In the genomic region with DNA sequence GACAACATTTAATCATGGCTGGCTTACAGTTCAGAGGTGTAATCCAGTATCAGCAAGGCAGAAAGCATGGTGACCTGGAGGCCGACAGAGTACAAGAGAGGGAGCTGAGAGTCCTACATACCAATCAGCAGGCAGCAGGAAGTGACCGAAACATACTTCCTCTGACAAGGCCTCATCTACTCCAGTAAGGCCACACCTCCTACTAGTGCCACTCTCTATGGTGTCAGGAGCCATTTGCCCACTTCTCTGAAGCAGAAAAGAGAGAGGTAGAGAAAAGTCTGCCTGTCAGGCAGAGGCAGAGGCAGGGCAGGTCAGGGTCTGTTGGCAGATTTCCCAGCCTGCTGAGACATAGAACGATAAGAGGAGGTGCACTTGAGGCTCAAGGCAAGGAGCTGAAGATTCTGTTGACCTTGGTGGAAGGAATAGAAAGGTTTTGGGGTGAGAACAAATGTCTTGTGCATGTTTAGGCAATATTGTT, we compare ENCODE assay signal across 28 mouse cellular contexts. TPM values are rescaled to one million over a fixed set of nuclear protein-coding genes. Genes with fewer than 3 reads are reported as not detected.
DNase-seq lines count a peak whose midpoint lies in the region; ATAC-seq and TF ChIP-seq lines count a peak whose summit lies in the region.
"Had no signal": no experiment of that assay in that cellular context is flagged by ENCODE, and none has a peak within 500 bp of the region (broad histone marks: within the 10 kb centered on the region; RNA-seq: fewer than 3 reads in every experiment).

No protein-coding gene starts in this region.

- WGBS in heart, embryonic 10.5 days = 71% methylated on average over 3 of the region's 3 CpGs

- no peak for TF ChIP-seq CTCF in G1E (IDR thresholded peaks at IDR 0.05; ENCODE audit: low read depth, low read length)

- no peaks in the 10 kb centered on the region for H3K4me1 ChIP-seq in heart, embryonic 10.5 days
- peaks cover 57% of the 10 kb centered on the region for H3K4me1 ChIP-seq in G1E (ENCODE audit: insufficient read depth, low read depth, low read length)
- H3K4me1 ChIP-seq: embryonic facial prominence, embryonic 13.5 days; forebrain, embryonic 13.5 days; midbrain, embryonic 13.5 days; stomach, embryonic 15.5 days had no signal

- H3K4me3 ChIP-seq in heart, embryonic 10.5 days = no peak overlapping the region
- H3K4me3 ChIP-seq in G1E (ENCODE audit: low read depth, low read length) = peak overlapping the region; percentile 26; the same call in 1 of the 2 replicates
- H3K4me3 ChIP-seq: embryonic facial prominence, embryonic 13.5 days; erythroblast, embryonic 14.5 days; forebrain, embryonic 13.5 days; hindbrain, embryonic 13.5 days; midbrain, embryonic 13.5 days; stomach, embryonic 15.5 days had no signal

- no peaks in the 10 kb centered on the region for H3K9me3 ChIP-seq in heart, embryonic 10.5 days
- H3K9me3 ChIP-seq in G1E (replicated peaks) = no peaks in the 10 kb centered on the region
- H3K9me3 ChIP-seq: embryonic facial prominence, embryonic 13.5 days; forebrain, embryonic 13.5 days; hindbrain, embryonic 13.5 days; midbrain, embryonic 13.5 days; stomach, embryonic 15.5 days had no signal

- peak; percentile 43 for DNase-seq in heart, embryonic 10.5 days (ENCODE audit: low spot score)
- DNase-seq in heart, adult 18-20 months = no peak
- no peak for DNase-seq in G1E (ENCODE audit: low spot score)
- no peak for DNase-seq in kidney, adult 9 months
- DNase-seq in thymus, postnatal 10 days (ENCODE audit: low spot score in 2 of 2) = no peak
- DNase-seq: adrenal gland, adult 2 months; adrenal gland, postnatal 36 days; cerebellum, adult 2 months; cerebellum, postnatal 36 days; embryo, embryonic 11 days; gastrocnemius, postnatal 14 days; heart, postnatal 36 days; kidney, postnatal 14 days; layer of hippocampus, adult 9-11 months; lung, embryonic 14.5 days; retina, postnatal 1 day; right cerebral cortex, postnatal 25 days; thymus, postnatal 14 days had no signal

- no peak for ATAC-seq in G1E (ENCODE audit: extremely low read depth, insufficient number of reproducible peaks, low FRiP score, poor library complexity, severe bottlenecking)
- peak; percentile 50 for ATAC-seq in erythroblast, adult 5-6 weeks (replicated peaks; ENCODE audit: low FRiP score, poor library complexity, severe bottlenecking)
- ATAC-seq in megakaryocyte-erythroid progenitor cell, adult 5-6 weeks (replicated peaks; ENCODE audit: low FRiP score, low TSS enrichment, poor library complexity, severe bottlenecking) = peak; percentile 73
- ATAC-seq: activated CD4-positive, CD25-positive, alpha-beta regulatory T cell, adult 4 months; forebrain, embryonic 13.5 days; intestine, postnatal 0 days; midbrain, embryonic 13.5 days had no signal

- no peaks in the 10 kb centered on the region for H3K27me3 ChIP-seq in heart, embryonic 10.5 days (ENCODE audit: insufficient read depth, poor library complexity, severe bottlenecking)
- H3K27me3 ChIP-seq in G1E (ENCODE audit: insufficient read depth, low read length) = no peaks in the 10 kb centered on the region
- H3K27me3 ChIP-seq: embryonic facial prominence, embryonic 13.5 days; forebrain, embryonic 13.5 days; hindbrain, embryonic 13.5 days; midbrain, embryonic 13.5 days; stomach, embryonic 15.5 days had no signal

- H3K36me3 ChIP-seq in heart, embryonic 10.5 days = no peaks in the 10 kb centered on the region
- peaks cover 3% of the 10 kb centered on the region for H3K36me3 ChIP-seq in G1E (replicated peaks)
- H3K36me3 ChIP-seq: embryonic facial prominence, embryonic 13.5 days; hindbrain, embryonic 13.5 days; midbrain, embryonic 13.5 days; stomach, embryonic 15.5 days had no signal

- no peak overlapping the region for H3K27ac ChIP-seq in heart, embryonic 10.5 days
- H3K27ac ChIP-seq: embryonic facial prominence, embryonic 13.5 days; forebrain, embryonic 13.5 days; hindbrain, embryonic 13.5 days; midbrain, embryonic 13.5 days; stomach, embryonic 15.5 days had no signal

RNA-seq across cellular contexts. Expression of a gene that starts 10.6 kb away (rescaled TPM):
- 11.4 TPM in 2 replicates for polyA plus RNA-seq in heart, embryonic 10.5 days (2016; fragmentation: Nextera tagmentation; extraction: Ambion mirVana)
- 1 to 10 TPM; 7.1 to 8.7 TPM for total RNA-seq in heart, adult 18-20 months (2021)
- 2.2 and 26.7 TPM in 2 replicates for total RNA-seq in G1E (2014; fragmentation: Nextera tagmentation)
- total RNA-seq in G1E (2017) = 6.1 and 7.5 TPM in 2 replicates
- polyA plus RNA-seq in G1E (2012) = 5.1 and 5.7 TPM in 2 replicates
- total RNA-seq in erythroblast, adult 5-6 weeks (2015; ENCODE audit: low replicate concordance) = 51.4 and 53.0 TPM in 2 replicates
- total RNA-seq in erythroblast, adult 5-6 weeks (2017; ENCODE audit: low replicate concordance) = 84.8 and 110 TPM in 2 replicates
- total RNA-seq in megakaryocyte-erythroid progenitor cell, adult 5-6 weeks (2014; fragmentation: Nextera tagmentation) = 28.0 and 34.4 TPM in 2 replicates
- total RNA-seq in megakaryocyte-erythroid progenitor cell, adult 5-6 weeks (2017) = 22.9 and 31.4 TPM in 2 replicates
